Mouse (Mus musculus): Measurements from ENCODE around the gene Mesp1.

GRCm38 (mm10) chr7:79832980-79833379 is 39.4 kb upstream of the Mesp1 start:
- TF ChIP-seq CTCF (IDR thresholded peaks at IDR 0.05; ENCODE audit: borderline replicate concordance, extremely low read depth, insufficient read depth, insufficient read length), result no peak
- no peak for TF ChIP-seq POLR2A (IDR thresholded peaks at IDR 0.05; ENCODE audit: borderline replicate concordance, extremely low read depth, insufficient read depth, insufficient read length, poor library complexity, severe bottlenecking)
